Mouse (Mus musculus): ENCODE data around the gene Obsl1.

GRCm38 (mm10) chr1:75456746-75457564, 49.3 kb downstream of the Obsl1 start:
- TF ChIP-seq CTCF (conservative IDR thresholded peaks at IDR 0.05; ENCODE audit: insufficient read depth, insufficient read length, low read depth, low read length) (peak; percentile 34; the same call in 1 of the 2 replicates), POLR2A (IDR thresholded peaks at IDR 0.05; ENCODE audit: low read depth, low read length) (no peak)
